Mouse (Mus musculus) natural killer cell, adult 2 months (primary cell): ENCODE measurements around the gene 1700017N19Rik.

Experiments
- DNase-seq, 2 experiments: peaks; one replicate each; pipeline ENCODE4 v3.0.0; 2022; ENCODE audit warnings: low spot score in 2 of 2

Gene 1700017N19Rik

GRCm38 (mm10) chr10:100661970-100662590, 71.8 kb downstream of the 1700017N19Rik start:
- DNase-seq = no peak
